Mouse (Mus musculus) hindbrain, embryonic 11.5 days (tissue): Measurements from ENCODE around the gene Gm36864. TPM values are rescaled to one million over a fixed set of nuclear protein-coding genes. Genes with fewer than 3 reads are reported as not detected.

Source experiments
- polyA plus RNA-seq: library from polyadenylated mRNA; unstranded; fragments of >200 nt; fragmentation: Nextera tagmentation; extraction: Ambion mirVana; gene quantifications from 2 replicates; pipeline ENCODE4 v1.2.1, GENCODE M21; 2014

Gm36864 gene
- polyA plus RNA-seq, 1 experiment from 2014 or later = not detected

Other genes with a start within 250 kb of the Gm36864 start
- gene Klk1b11, start 240.3 kb upstream of the Gm36864 start, polyA plus RNA-seq = not detected in 2 replicates
- gene Klk1b26, start 224.0 kb upstream of the Gm36864 start, polyA plus RNA-seq = not detected in 2 replicates
- not detected in 2 replicates for gene Klk1b27, start 183.9 kb upstream of the Gm36864 start, polyA plus RNA-seq
- gene Klk1b21, start 133.8 kb upstream of the Gm36864 start, polyA plus RNA-seq = not detected in 2 replicates
- gene Klk1b22, start 123.5 kb upstream of the Gm36864 start, polyA plus RNA-seq = not detected in 2 replicates
- not detected in 2 replicates for gene Klk1b16, start 99.4 kb upstream of the Gm36864 start, polyA plus RNA-seq
- 0.32 TPM in 1 of 2 replicates, not detected in the other for gene Klk1b24, start 47.9 kb upstream of the Gm36864 start, polyA plus RNA-seq
- gene Klk1b3, start 38.0 kb upstream of the Gm36864 start, polyA plus RNA-seq = not detected in 2 replicates
- gene Klk1b4, start 28.7 kb upstream of the Gm36864 start, polyA plus RNA-seq = not detected in 2 replicates
- gene Klk1b5, start 20.2 kb upstream of the Gm36864 start, polyA plus RNA-seq = not detected in 2 replicates
- not detected in 2 replicates for gene Klk1, start 10.8 kb upstream of the Gm36864 start, polyA plus RNA-seq
- 0.81 and 1.4 TPM in 2 replicates for gene 1700028J19Rik, start 10.5 kb downstream of the Gm36864 start, polyA plus RNA-seq
- gene 2410002F23Rik, start 10.5 kb downstream of the Gm36864 start, polyA plus RNA-seq = 97.1 and 113 TPM in 2 replicates
- gene Acp4, start 21.2 kb downstream of the Gm36864 start, polyA plus RNA-seq = not detected in 2 replicates
- gene Gm15517, start 25.3 kb downstream of the Gm36864 start, polyA plus RNA-seq = not detected in 2 replicates
- gene Clec11a, start 70.7 kb downstream of the Gm36864 start, polyA plus RNA-seq = 2.7 TPM in 2 replicates
- 5.1 and 6.9 TPM in 2 replicates for gene Shank1, start 74.1 kb downstream of the Gm36864 start, polyA plus RNA-seq
- gene Syt3, start 147.9 kb downstream of the Gm36864 start, polyA plus RNA-seq = 2.4 and 3.5 TPM in 2 replicates
- 1.3 and 1.4 TPM in 2 replicates for gene 1700008O03Rik, start 149.6 kb downstream of the Gm36864 start, polyA plus RNA-seq
- gene Lrrc4b, start 192.8 kb downstream of the Gm36864 start, polyA plus RNA-seq = 9.1 and 11.4 TPM in 2 replicates
- 1.2 and 2.1 TPM in 2 replicates for gene Aspdh, start 229.2 kb downstream of the Gm36864 start, polyA plus RNA-seq
- 57.3 and 59.1 TPM in 2 replicates for gene Josd2, start 231.8 kb downstream of the Gm36864 start, polyA plus RNA-seq